Mouse (Mus musculus) liver, adult 2 months (tissue): ENCODE results near the gene Cd200.

ENCODE experiments used
- CTCF ChIP-seq: fragments of 200-500 bp; IDR thresholded peaks from 2 replicates; pipeline ENCODE4 v1.5.1; 2011; ENCODE audit warnings: low read depth, low read length, control low read depth
- POLR2A ChIP-seq: fragments of 200-500 bp; IDR thresholded peaks from 2 replicates; pipeline ENCODE4 v1.6.1; 2011; ENCODE audit warnings: low read length, control low read depth; ENCODE audit not compliant: insufficient read depth; ENCODE audit errors: extremely low read depth

DNA sequence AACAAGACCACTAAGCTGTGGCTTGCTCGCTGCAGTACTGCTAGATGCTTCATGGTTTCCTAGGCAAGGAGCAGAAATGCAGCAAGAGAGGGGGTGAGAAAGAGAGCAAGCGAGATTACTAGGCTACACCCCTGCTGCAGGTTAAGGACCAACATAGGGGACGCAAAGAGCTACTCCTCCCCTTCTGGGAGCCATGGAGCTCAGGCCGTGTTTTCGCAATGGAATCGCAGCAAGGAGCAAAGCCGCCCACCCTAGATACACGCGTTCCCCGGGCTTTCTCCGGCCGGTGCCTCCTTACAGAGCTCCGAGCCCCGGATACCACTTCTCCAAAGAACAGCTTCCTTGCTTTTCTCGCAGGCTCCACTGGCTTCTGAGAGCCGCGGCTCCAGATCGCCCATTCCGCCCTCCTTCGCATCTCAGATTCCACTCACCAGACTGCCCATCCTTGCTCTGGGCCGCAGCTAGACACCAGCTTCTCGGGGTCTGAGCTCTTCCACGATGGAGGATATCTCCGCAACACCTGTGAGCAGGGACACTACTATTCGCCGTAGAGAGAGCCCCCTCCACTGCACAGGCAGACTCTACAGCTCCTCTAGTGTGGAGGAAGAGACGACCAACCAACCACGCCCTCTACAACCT lies at the start of gene Cd200:
- no peak for TF ChIP-seq POLR2A
- no peak for TF ChIP-seq CTCF
